Mouse (Mus musculus) MEL (cell line): ENCODE measurements around the gene Kctd17. TPM values are rescaled to one million over a fixed set of nuclear protein-coding genes. Genes with fewer than 3 reads are reported as not detected.
A peak's percentile ranks its signal among the peaks of the same experiment; 100 is the strongest.

Experiments
- DNase-seq: peaks from one replicate; pipeline ENCODE4 v3.0.0; 2011; ENCODE audit warnings: low read depth, low spot score
- H3K27ac ChIP-seq: 2 replicates; pipeline ENCODE4 v1.5.1; 2012; ENCODE audit warnings: low read depth, mild to moderate bottlenecking, control low read depth, low read length, moderate library complexity; ENCODE audit not compliant: control insufficient read depth
- H3K27me3 ChIP-seq, 2 experiments: fragments of 150-350 bp in 1 of 2; sonication (generic) in 1 of 2; 2 replicates each; pipeline ENCODE4 v1.6.1; 2012; ENCODE audit warnings: low read length in 2 of 2, mild to moderate bottlenecking in 2 of 2, improper control_type of control experiment in 1 of 2, moderate library complexity in 1 of 2; ENCODE audit not compliant: insufficient read depth in 2 of 2, control insufficient read depth in 1 of 2
- H3K36me3 ChIP-seq, 2 experiments: 2 replicates each; pipeline ENCODE4 v1.6.1; 2012 to 2014; ENCODE audit warnings: low read length in 2 of 2, improper control_type of control experiment in 1 of 2, inconsistent platforms in 1 of 2, mild to moderate bottlenecking in 1 of 2; ENCODE audit not compliant: insufficient read depth in 2 of 2, control insufficient read depth in 1 of 2
- H3K4me1 ChIP-seq, 2 experiments: fragments of 150-350 bp in 1 of 2; sonication (generic) in 1 of 2; 2 replicates each; pipeline ENCODE4 v1.6.1; 2012; ENCODE audit warnings: low read length in 2 of 2, improper control_type of control experiment in 1 of 2, mild to moderate bottlenecking in 1 of 2; ENCODE audit not compliant: insufficient read depth in 2 of 2, control insufficient read depth in 1 of 2
- H3K4me3 ChIP-seq, 2 experiments: fragments of 150-350 bp in 1 of 2; sonication (generic) in 1 of 2; 2 replicates each; pipeline ENCODE4 v1.5.1; 2012; ENCODE audit warnings: low read depth in 2 of 2, low read length in 2 of 2, mild to moderate bottlenecking in 2 of 2, moderate library complexity in 2 of 2, control low read depth in 1 of 2, improper control_type of control experiment in 1 of 2; ENCODE audit not compliant: control insufficient read depth in 1 of 2, insufficient read depth in 1 of 2
- H3K79me2 ChIP-seq: 2 replicates; pipeline ENCODE4 v1.6.1; 2012; ENCODE audit warnings: mild to moderate bottlenecking, low read length, moderate library complexity; ENCODE audit not compliant: control insufficient read depth, poor library complexity, insufficient read depth
- H3K9ac ChIP-seq: 2 replicates; pipeline ENCODE4 v1.6.1; 2012; ENCODE audit warnings: low read depth, mild to moderate bottlenecking, control low read depth, low read length, moderate library complexity; ENCODE audit not compliant: control insufficient read depth, poor library complexity, severe bottlenecking
- H3K9me3 ChIP-seq: fragments of 150-350 bp; sonication (generic); replicated peaks from 2 replicates; pipeline ENCODE4 v1.6.1; 2012; ENCODE audit warnings: mild to moderate bottlenecking, low read length, improper control_type of control experiment, moderate library complexity; ENCODE audit not compliant: insufficient read depth
- CTCF ChIP-seq, 3 experiments: IDR thresholded peaks in 2 of 3; conservative IDR thresholded peaks in 1 of 3; 2 replicates each; pipeline ENCODE4 v1.5.1; 2011 to 2012; ENCODE audit warnings: low read length in 3 of 3, low read depth in 2 of 3, mild to moderate bottlenecking in 2 of 3, improper control_type of control experiment in 1 of 3, inconsistent platforms in 1 of 3, mixed read lengths in 1 of 3, moderate library complexity in 1 of 3; ENCODE audit not compliant: control insufficient read depth in 1 of 3, insufficient read depth in 1 of 3, poor library complexity in 1 of 3, severe bottlenecking in 1 of 3
- E2F4 ChIP-seq: IDR thresholded peaks from 2 replicates; pipeline ENCODE4 v1.6.1; 2011; ENCODE audit warnings: low read depth, low read length, improper control_type of control experiment, borderline replicate concordance
- EP300 ChIP-seq, 2 experiments: IDR thresholded peaks; 2 replicates each; pipeline ENCODE4 v1.6.1; 2011; ENCODE audit warnings: improper control_type of control experiment in 2 of 2, low read length in 2 of 2, low read depth in 1 of 2, mild to moderate bottlenecking in 1 of 2
- ETS1 ChIP-seq: IDR thresholded peaks from 2 replicates; pipeline ENCODE4 v1.6.1; 2012; ENCODE audit warnings: low read depth, mild to moderate bottlenecking, inconsistent platforms, low read length, improper control_type of control experiment, moderate library complexity
- GABPA ChIP-seq: IDR thresholded peaks from 2 replicates; pipeline ENCODE4 v1.6.1; 2012; ENCODE audit warnings: low read depth, mild to moderate bottlenecking, inconsistent platforms, low read length, improper control_type of control experiment, moderate library complexity
- GATA1 ChIP-seq: IDR thresholded peaks from 2 replicates; pipeline ENCODE4 v1.6.1; 2011; ENCODE audit warnings: low read depth, low read length, improper control_type of control experiment
- JUND ChIP-seq: IDR thresholded peaks from 2 replicates; pipeline ENCODE4 v1.6.1; 2011; ENCODE audit warnings: low read depth, mild to moderate bottlenecking, improper control_type of control experiment, low read length
- MAZ ChIP-seq: IDR thresholded peaks from 2 replicates; pipeline ENCODE4 v1.6.1; 2012; ENCODE audit warnings: low read depth, mild to moderate bottlenecking, inconsistent platforms, low read length, improper control_type of control experiment
- MXI1 ChIP-seq: IDR thresholded peaks from 2 replicates; pipeline ENCODE4 v1.6.1; 2011; ENCODE audit warnings: mild to moderate bottlenecking, low read depth, low read length, improper control_type of control experiment
- MYC ChIP-seq: IDR thresholded peaks from 2 replicates; pipeline ENCODE4 v1.6.1; 2011; ENCODE audit warnings: low read depth, mild to moderate bottlenecking, low read length, improper control_type of control experiment, moderate library complexity
- POLR2AphosphoS2 ChIP-seq: IDR thresholded peaks from 2 replicates; pipeline ENCODE4 v1.6.1; 2011; ENCODE audit warnings: low read length, improper control_type of control experiment
- RCOR1 ChIP-seq: IDR thresholded peaks from 2 replicates; pipeline ENCODE4 v1.6.1; 2012; ENCODE audit warnings: low read depth, mild to moderate bottlenecking, inconsistent platforms, low read length, improper control_type of control experiment
- SMC3 ChIP-seq: IDR thresholded peaks from 2 replicates; pipeline ENCODE4 v1.6.1; 2011; ENCODE audit warnings: low read depth, low read length, improper control_type of control experiment
- USF2 ChIP-seq, 2 experiments: IDR thresholded peaks; 2 replicates each; pipeline ENCODE4 v1.6.1; 2011 to 2012; ENCODE audit warnings: improper control_type of control experiment in 2 of 2, low read length in 2 of 2, borderline replicate concordance in 1 of 2, inconsistent platforms in 1 of 2, low read depth in 1 of 2, mild to moderate bottlenecking in 1 of 2; ENCODE audit not compliant: insufficient read depth in 1 of 2
- ZC3H11A ChIP-seq: IDR thresholded peaks from 2 replicates; pipeline ENCODE4 v1.6.1; 2012; ENCODE audit warnings: low read depth, mild to moderate bottlenecking, inconsistent platforms, low read length, improper control_type of control experiment
- ZKSCAN1 ChIP-seq: IDR thresholded peaks from 2 replicates; pipeline ENCODE4 v1.6.1; 2012; ENCODE audit warnings: low read depth, mild to moderate bottlenecking, inconsistent platforms, low read length, improper control_type of control experiment, moderate library complexity
- ZNF384 ChIP-seq: IDR thresholded peaks from 2 replicates; pipeline ENCODE4 v1.6.1; 2012; ENCODE audit warnings: low read depth, mild to moderate bottlenecking, inconsistent platforms, low read length, improper control_type of control experiment
- polyA plus RNA-seq, 2 experiments: library from polyadenylated mRNA; stranded (reverse) in 1 of 2; unstranded in 1 of 2; fragments of >175 nt in 1 of 2; fragments of >200 nt in 1 of 2; gene quantifications; 2 replicates each; pipeline versions ENCODE4 v1.2.1 to v1.2.4; 2012; ENCODE audit warnings: low replicate concordance in 2 of 2, low read depth in 1 of 2; ENCODE audit not compliant: insufficient read length in 2 of 2, insufficient read depth in 1 of 2, missing spikeins in 1 of 2
- total RNA-seq: library from RNA; depleted of rRNA; stranded (reverse); fragments of 300-350 nt; gene quantifications from 2 replicates; pipeline ENCODE4 v1.2.3, GENCODE M21; 2012

Gene Kctd17
- total and polyA plus RNA-seq, 3 experiments, result not detected

DNA sequence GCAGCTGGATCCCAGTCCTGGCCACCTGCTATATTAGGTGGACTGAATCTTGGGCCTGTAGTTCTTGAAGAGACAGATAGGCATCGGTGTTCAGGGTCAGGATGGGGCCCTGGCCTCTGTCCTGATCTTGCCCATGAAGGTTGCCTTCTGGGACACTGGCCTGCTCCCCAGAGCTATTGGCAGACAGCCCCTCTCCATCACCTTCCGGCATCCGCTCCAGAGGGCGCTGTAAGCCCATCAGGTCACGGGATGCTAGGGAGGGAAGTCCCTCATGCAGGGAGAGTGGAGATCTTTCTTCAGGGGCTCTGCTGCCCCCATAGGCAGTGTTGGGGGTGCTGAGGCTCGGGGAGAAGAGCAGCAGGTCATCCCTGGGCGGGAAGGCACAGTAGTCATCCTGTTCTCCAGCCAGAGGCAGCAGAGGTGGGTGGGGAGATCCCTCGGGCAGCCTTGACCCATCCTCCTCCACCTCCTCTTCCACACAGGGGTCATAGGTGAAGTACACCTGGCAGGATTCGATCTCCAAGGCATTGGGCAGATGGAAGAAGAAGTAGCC, 53.2 kb downstream of the Kctd17 start:
- H3K27me3 ChIP-seq, result peaks cover 6 to 13% of the 10 kb centered on the region in 2 experiments
- TF ChIP-seq GABPA (no peak), CTCF (IDR thresholded peaks at IDR 0.05 in 2 of 3, conservative IDR thresholded peaks at IDR 0.05 in 1 of 3; ENCODE audit: control insufficient read depth in 1 of 3, insufficient read depth in 1 of 3, low read depth in 2 of 3, low read length in 3 of 3, poor library complexity in 1 of 3, severe bottlenecking in 1 of 3) (0 out of 6 replicates have a peak, but pooled peaks of 1 of the 3 experiments have one; percentile 11), ZNF384 (no peak)
- DNase-seq, result no peak
- no peak overlapping the region for H3K9ac ChIP-seq
- no peaks in the 10 kb centered on the region for H3K9me3 ChIP-seq
- H3K27ac ChIP-seq, result no peak overlapping the region
- H3K79me2 ChIP-seq, result no peaks in the 10 kb centered on the region
- H3K4me3 ChIP-seq, result no peak overlapping the region
- H3K4me1 ChIP-seq, result no peaks in the 10 kb centered on the region
- no peaks in the 10 kb centered on the region for H3K36me3 ChIP-seq

DNA sequence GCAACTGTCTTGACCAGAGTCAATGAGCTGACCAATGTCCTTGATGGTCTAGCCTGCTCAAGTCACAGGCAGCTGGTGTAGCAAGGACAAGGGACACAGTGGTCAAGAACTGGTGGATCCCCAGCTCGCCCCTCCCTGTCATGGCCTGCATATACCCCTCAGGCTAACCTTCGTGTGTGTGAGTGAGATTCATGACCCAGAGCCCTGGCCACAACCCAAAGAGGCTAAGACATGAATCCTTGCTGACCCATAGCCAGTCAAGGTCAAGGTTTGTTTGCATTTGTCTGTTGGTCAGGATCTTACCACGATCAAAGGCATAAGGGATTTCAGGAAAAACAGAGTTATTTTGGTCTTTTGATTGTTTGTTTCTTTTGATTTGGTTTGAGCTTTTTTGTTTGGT, 54.2 kb downstream of the Kctd17 start:
- H3K9ac ChIP-seq, result no peak overlapping the region
- TF ChIP-seq E2F4 (no peak), MAZ (no peak), JUND (no peak), ETS1 (no peak), USF2 (IDR thresholded peaks at IDR 0.05; ENCODE audit: borderline replicate concordance in 1 of 2, insufficient read depth in 1 of 2, low read depth in 1 of 2, low read length in 2 of 2) (no peak), MYC (no peak), ZKSCAN1 (no peak), EP300 (IDR thresholded peaks at IDR 0.05; ENCODE audit: low read depth in 1 of 2, low read length in 2 of 2) (no peak), POLR2AphosphoS2 (no peak), GATA1 (no peak), SMC3 (no peak), RCOR1 (no peak), ZNF384 (no peak), MXI1 (no peak)
- DNase-seq, result no peak
- H3K4me1 ChIP-seq, result no peaks in the 10 kb centered on the region
- H3K4me3 ChIP-seq, result no peak overlapping the region
- no peak overlapping the region for H3K27ac ChIP-seq
- H3K36me3 ChIP-seq, result no peaks in the 10 kb centered on the region
- H3K9me3 ChIP-seq, result no peaks in the 10 kb centered on the region
- no peaks in the 10 kb centered on the region for H3K79me2 ChIP-seq
- peaks cover 12 to 19% of the 10 kb centered on the region in 2 experiments for H3K27me3 ChIP-seq

GRCm38 (mm10) chr15:78483311-78483710, 54.9 kb downstream of the Kctd17 start:
- H3K9me3 ChIP-seq, result no peaks in the 10 kb centered on the region
- H3K9ac ChIP-seq, result no peak overlapping the region
- no peaks in the 10 kb centered on the region for H3K36me3 ChIP-seq
- H3K4me3 ChIP-seq, result no peak overlapping the region
- H3K79me2 ChIP-seq, result no peaks in the 10 kb centered on the region
- peaks cover 18 to 24% of the 10 kb centered on the region in 2 experiments for H3K27me3 ChIP-seq
- no peaks in the 10 kb centered on the region for H3K4me1 ChIP-seq
- no peak for DNase-seq
- H3K27ac ChIP-seq, result no peak overlapping the region
- no peak for TF ChIP-seq ZC3H11A
